Mouse (Mus musculus): ENCODE measurements at regions not wholly inside any gene's neighbourhood (a gene's known extent, or its start where the extent isn't known, plus 50 kb on each side); places are given as distances from the start of the nearest gene placed in this dataset.

DNA sequence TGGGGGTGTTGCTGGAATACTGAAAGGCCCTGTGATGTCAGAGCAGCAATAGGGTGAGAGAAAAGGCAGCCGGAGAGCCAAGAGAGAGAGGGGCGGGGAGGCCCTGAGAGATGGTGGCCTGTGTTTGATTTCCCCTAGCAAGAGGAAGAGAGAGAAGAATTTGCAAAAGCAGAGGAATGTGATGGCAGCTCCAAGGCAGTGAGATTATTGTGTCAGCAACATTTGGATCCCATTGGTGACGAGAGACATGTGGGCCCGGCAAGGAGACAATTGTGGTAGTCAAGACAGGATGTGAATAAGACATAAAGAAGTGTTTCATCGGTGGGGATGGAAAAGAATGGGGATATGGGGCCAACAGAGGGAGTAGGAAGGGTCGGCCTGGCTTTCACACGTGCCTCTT is 138.3 kb downstream of the Zfp36l1 start:
- ATAC-seq (ENCODE audit: low FRiP score): no peak
- no peak for TF ChIP-seq CTCF (IDR thresholded peaks at IDR 0.05)

DNA sequence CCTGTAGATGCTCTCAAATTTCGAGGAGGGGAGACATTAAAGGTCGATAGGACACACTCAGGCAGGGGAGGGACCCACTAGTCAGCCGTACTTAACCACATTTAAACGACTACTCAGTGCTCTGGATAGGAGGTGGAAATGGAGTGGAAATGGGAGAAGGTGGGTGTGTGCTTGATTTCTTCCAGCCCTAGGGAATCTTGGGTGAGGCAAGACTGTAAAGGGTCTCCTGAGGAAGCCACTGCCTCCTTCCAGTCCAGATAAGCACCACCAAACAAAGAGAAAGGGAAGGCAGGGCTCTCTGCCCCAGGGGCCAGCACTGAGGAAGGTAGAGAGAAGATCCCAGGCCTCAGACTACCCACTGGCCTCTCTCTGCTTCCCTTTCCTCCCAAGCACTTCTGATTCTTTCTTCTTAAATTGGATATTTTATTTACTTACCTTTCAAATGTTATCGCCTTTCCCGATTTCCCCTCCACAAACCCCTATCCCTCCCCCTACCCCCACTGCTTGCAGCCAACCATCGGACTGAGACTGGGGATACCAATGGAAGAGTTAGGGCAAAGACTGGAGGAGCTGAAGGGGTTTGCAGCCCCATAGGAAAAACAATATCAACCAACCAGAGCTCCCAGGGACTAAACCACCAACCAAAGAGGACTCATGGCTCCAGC is 139.1 kb downstream of the Zfp36l1 start:
- no peak for TF ChIP-seq CTCF (IDR thresholded peaks at IDR 0.05)
- ATAC-seq (ENCODE audit: low FRiP score) (no peak), DNase-seq (ENCODE audit: low spot score) (no peak)
- Histone ChIP-seq H3K9me3 (ENCODE audit: low read length) (no peaks in the 10 kb centered on the region), H3K27me3 (ENCODE audit: insufficient read depth, low read length) (no peaks in the 10 kb centered on the region), H3K27ac (ENCODE audit: low read depth, low read length) (no peak overlapping the region), H3K9ac (replicated peaks; ENCODE audit: low read length, poor library complexity, severe bottlenecking) (no peak overlapping the region), H3K4me1 (ENCODE audit: insufficient read depth, low read length) (no peaks in the 10 kb centered on the region), H3K36me3 (ENCODE audit: insufficient read depth, low read length) (no peaks in the 10 kb centered on the region), H3K4me3 (ENCODE audit: low read depth, low read length) (no peak overlapping the region), H3K4me2 (ENCODE audit: low read depth, low read length, poor library complexity, severe bottlenecking) (no peak overlapping the region)
- WGBS: 88% methylated on average over 7 of the region's 7 CpGs

More for the DNA sequence above, 138.3 kb downstream of the Zfp36l1 start:
- 41% methylated on average over 7 of the region's 7 CpGs for WGBS
- no peaks in the 10 kb centered on the region for H3K9me3 ChIP-seq (ENCODE audit: low read length)
- H3K4me3 ChIP-seq (ENCODE audit: low read depth, low read length): no peak overlapping the region
- H3K36me3 ChIP-seq (ENCODE audit: insufficient read depth, low read length): no peaks in the 10 kb centered on the region
- H3K9ac ChIP-seq (replicated peaks; ENCODE audit: low read length, poor library complexity, severe bottlenecking): no peak overlapping the region
- no peak overlapping the region for H3K27ac ChIP-seq (ENCODE audit: low read depth, low read length)
- H3K4me1 ChIP-seq (ENCODE audit: insufficient read depth, low read length): no peaks in the 10 kb centered on the region
- no peak for DNase-seq (ENCODE audit: low spot score)
- no peak overlapping the region for H3K4me2 ChIP-seq (ENCODE audit: low read depth, low read length, poor library complexity, severe bottlenecking)
- no peaks in the 10 kb centered on the region for H3K27me3 ChIP-seq (ENCODE audit: insufficient read depth, low read length)

DNA sequence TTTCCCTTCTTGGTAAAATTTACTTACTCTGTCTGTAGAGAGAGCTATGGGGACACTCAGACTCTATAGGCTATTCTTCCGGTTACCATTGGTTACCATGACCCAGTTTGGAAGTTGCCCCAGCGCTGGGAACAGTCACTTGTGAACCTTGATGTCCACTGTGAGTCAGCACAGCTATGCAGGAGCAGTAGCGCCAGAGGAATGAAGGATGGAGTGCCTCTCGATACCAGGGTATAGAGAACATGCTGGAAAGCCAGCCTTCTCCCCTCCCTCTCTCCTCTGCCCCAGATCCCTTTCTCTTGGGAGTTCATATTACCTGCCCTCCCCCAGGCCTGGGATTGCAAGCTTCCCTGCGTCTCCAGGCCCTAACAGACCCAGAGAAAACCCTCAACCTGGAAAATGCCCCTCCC is 141.8 kb downstream of the Zfp36l1 start:
- H3K27me3 ChIP-seq (ENCODE audit: insufficient read depth, low read length): no peaks in the 10 kb centered on the region
- ATAC-seq (ENCODE audit: low FRiP score) (no peak), DNase-seq (ENCODE audit: low spot score) (peak; percentile 59)
- H3K27ac ChIP-seq (ENCODE audit: low read depth, low read length): peak overlapping the region; percentile 73
- no peaks in the 10 kb centered on the region for H3K9me3 ChIP-seq (ENCODE audit: low read length)
- no peak overlapping the region for H3K4me3 ChIP-seq (ENCODE audit: low read depth, low read length)
- H3K9ac ChIP-seq (replicated peaks; ENCODE audit: low read length, poor library complexity, severe bottlenecking): no peak overlapping the region
- WGBS: 51% methylated on average over 5 of the region's 5 CpGs
- no peak overlapping the region for H3K4me2 ChIP-seq (ENCODE audit: low read depth, low read length, poor library complexity, severe bottlenecking)
- no peak for TF ChIP-seq CTCF (IDR thresholded peaks at IDR 0.05)
- H3K4me1 ChIP-seq (ENCODE audit: insufficient read depth, low read length): peaks cover 8% of the 10 kb centered on the region
- no peaks in the 10 kb centered on the region for H3K36me3 ChIP-seq (ENCODE audit: insufficient read depth, low read length)

DNA sequence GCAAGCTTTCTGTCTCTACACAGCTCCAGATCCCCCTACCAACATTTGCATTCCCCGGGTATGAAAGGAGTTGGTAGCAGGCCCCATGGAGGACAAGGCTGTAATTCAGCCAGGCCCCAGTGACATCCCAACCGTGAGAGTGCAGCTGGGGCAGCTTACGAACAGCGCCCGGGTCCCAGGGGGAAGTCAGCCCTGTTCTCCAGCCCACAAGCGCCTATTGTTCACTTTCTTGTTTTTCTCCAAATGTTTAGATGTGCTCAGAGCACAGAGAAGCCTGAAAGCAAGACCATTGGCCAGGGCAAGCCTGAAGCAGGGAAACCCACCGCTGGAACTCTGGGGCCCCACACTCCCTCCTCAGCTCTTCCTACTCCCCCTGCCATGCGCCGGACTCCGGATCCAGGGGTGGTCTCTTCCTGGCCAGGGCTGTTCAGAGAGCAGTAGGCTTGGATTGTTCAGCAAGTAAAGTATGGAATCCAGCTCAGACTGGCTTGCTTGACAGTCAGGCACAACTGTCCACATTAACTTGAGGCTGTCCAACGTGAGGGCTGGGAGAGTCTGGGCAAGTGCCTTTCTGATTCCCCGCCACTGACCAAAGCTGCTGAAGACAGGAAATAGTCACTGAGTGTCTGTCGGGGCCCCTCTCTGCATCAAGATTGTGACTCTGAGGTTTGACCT is 142.4 kb downstream of the Zfp36l1 start:
- no peaks in the 10 kb centered on the region for H3K27me3 ChIP-seq (ENCODE audit: insufficient read depth, low read length)
- H3K4me2 ChIP-seq (ENCODE audit: low read depth, low read length, poor library complexity, severe bottlenecking): no peak overlapping the region
- no peaks in the 10 kb centered on the region for H3K36me3 ChIP-seq (ENCODE audit: insufficient read depth, low read length)
- no peak overlapping the region for H3K9ac ChIP-seq (replicated peaks; ENCODE audit: low read length, poor library complexity, severe bottlenecking)
- WGBS: 31% methylated on average over 13 of the region's 13 CpGs
- ATAC-seq (ENCODE audit: low FRiP score): peak; percentile 83
- DNase-seq (ENCODE audit: low spot score): peak; percentile 87
- H3K27ac ChIP-seq (ENCODE audit: low read depth, low read length): peak overlapping the region; percentile 73
- no peaks in the 10 kb centered on the region for H3K9me3 ChIP-seq (ENCODE audit: low read length)
- H3K4me1 ChIP-seq (ENCODE audit: insufficient read depth, low read length): peaks cover 9% of the 10 kb centered on the region
- H3K4me3 ChIP-seq (ENCODE audit: low read depth, low read length): no peak overlapping the region
- TF ChIP-seq CTCF (IDR thresholded peaks at IDR 0.05): no peak

DNA sequence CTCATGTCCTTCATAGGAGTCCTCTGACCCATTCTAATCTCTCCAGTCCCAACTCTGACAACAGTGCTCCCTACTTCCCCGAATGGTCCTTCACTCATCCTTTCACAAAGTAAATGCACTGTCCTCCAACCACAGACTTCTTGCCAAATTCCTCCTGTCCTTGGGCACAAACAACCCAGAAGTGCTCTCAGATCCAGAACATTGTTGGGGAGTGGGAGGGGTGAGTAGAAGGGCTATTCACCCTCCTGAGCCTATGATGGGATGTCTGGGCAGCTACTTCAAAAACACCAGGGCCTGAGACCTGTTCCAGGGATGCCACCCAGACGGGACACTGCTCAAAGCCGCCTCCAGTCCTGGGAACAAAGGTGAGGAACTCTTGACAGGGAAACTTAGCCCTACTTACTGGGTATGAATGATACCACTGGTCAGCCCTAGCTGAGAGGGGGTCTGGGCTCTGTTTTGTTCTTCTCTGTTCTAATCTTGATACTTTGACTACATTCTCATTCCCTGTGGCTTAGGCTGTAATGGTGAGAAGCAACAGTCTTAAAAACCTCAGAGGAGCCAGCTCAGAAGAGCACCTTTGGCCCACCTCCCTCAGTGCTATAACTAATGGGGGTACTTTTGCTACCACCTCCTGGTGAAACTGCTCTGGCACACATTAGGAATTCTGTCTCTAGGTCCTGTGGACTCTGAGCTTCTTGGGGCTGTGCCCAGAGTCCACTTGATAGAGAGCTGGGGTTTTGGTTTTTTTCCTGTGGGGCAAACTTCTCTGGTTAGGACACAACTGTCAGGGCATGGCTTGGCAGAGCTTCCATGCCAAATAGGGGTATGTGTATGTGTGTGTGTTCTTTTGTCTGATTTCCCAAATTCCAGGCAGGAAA is 143.2 kb downstream of the Zfp36l1 start:
- no peaks in the 10 kb centered on the region for H3K27me3 ChIP-seq (ENCODE audit: insufficient read depth, low read length)
- peak; percentile 55 for TF ChIP-seq CTCF (IDR thresholded peaks at IDR 0.05)
- H3K36me3 ChIP-seq (ENCODE audit: insufficient read depth, low read length): no peaks in the 10 kb centered on the region
- H3K4me3 ChIP-seq (ENCODE audit: low read depth, low read length): no peak overlapping the region
- H3K4me1 ChIP-seq (ENCODE audit: insufficient read depth, low read length): peaks cover 9% of the 10 kb centered on the region
- H3K27ac ChIP-seq (ENCODE audit: low read depth, low read length): peak overlapping the region; percentile 73
- H3K9ac ChIP-seq (replicated peaks; ENCODE audit: low read length, poor library complexity, severe bottlenecking): no peak overlapping the region
- no peak overlapping the region for H3K4me2 ChIP-seq (ENCODE audit: low read depth, low read length, poor library complexity, severe bottlenecking)
- ATAC-seq (ENCODE audit: low FRiP score) (peak; percentile 63), DNase-seq (ENCODE audit: low spot score) (peak; percentile 94)
- H3K9me3 ChIP-seq (ENCODE audit: low read length): no peaks in the 10 kb centered on the region
- 75% methylated on average over 3 of the region's 3 CpGs for WGBS

All from midbrain, postnatal 0 days (tissue).